Mouse (Mus musculus) CD8-positive naive resting alpha-beta T cell, adult 2 months (primary cell): ENCODE results near the gene Znfx1.
"Not testable (repeated sequence)": the region's sequence is repeated elsewhere in the genome, so short reads cannot be mapped to it uniquely, and the experiment has no call there.

ENCODE experiments used
- DNase-seq, 2 experiments: peaks; one replicate each; pipeline ENCODE4 v3.0.0; 2022; ENCODE audit warnings: low read depth in 2 of 2, low spot score in 2 of 2

Znfx1 gene

DNA sequence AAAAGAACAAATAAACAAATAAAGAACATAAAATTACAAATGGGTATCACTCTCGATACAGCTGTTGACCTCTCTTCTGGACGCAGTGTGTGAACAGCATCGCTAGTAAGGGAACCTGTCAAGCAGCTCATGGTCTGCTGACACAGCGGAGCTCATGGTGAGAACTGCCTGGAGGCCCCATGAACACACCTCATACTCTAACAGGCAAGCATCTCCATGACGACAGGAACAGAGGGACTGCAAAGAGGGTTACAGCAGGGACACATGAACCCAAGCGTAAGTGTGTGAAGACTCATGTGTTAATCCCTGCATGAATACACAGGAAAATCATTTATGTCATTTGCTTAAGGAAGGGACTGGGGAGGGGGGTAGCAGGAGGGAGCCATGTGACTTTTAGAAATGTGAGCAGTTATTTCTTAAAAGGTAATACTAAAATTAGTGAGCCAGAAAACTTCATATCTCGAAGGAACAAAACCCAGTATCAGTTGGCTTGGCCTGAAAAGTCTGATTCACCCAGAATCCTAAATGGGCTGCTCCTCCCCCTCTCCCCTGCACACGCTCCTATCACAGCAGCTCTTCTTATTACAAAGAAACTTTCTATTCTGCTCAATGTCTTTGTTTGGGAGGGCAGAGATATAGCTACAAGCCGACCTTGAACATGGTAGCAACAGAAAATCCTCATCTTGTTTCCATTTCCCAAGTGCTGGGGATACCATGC, 9.5 kb downstream of the Znfx1 start:
- DNase-seq, result no peak

DNA sequence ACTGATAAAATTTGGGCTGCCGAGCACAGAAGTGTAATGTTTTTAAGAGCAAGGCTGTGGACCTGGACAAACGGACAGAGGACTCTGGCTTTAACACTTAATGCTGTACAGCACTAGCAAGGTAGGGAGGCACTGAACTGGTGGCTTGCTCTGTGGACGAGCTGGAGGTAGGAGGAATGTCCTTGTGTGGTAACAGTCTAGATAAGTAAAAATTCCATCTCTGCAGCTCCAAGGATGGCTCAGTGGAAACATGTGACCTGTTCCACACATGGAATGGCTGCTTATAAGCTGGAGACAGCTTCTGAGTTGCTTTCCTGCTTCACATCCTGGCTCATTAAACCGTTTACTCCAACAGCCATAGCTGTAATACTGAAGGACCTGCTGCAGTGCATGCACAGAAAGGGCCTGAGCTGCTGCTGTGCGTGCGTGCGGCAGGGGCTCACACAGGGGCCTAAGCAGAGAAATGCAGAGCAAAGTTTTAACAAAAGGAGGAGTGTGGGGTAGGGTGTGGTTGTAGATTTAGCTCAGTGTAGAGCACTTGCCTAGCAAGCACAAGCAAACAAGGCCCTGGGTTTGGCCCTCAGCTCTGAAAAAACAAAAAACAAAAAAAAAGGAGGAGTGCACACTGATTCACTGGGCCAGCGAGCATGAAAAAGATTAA, 14.0 kb downstream of the Znfx1 start:
- no peak for DNase-seq

DNA sequence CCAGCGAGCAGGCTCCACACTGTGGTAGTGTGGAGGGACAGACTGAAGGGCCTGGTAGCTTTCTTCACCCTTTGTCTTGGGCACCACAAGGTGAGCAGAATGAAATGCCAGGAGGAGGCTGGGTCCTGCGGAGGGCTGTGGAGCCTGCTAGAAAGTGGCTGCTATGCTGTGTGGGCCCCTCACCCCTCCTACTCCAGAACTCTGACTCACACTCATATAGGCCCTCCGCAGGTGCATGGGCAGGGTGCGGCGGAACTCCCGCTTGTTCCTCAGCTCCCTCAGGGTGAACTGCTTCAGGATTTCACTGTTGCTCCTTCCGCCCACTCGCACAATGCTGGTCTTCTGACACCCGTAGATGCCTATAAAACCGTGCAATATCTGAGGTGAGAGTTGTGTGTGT, 14.6 kb downstream of the Znfx1 start:
- no peak for DNase-seq

DNA sequence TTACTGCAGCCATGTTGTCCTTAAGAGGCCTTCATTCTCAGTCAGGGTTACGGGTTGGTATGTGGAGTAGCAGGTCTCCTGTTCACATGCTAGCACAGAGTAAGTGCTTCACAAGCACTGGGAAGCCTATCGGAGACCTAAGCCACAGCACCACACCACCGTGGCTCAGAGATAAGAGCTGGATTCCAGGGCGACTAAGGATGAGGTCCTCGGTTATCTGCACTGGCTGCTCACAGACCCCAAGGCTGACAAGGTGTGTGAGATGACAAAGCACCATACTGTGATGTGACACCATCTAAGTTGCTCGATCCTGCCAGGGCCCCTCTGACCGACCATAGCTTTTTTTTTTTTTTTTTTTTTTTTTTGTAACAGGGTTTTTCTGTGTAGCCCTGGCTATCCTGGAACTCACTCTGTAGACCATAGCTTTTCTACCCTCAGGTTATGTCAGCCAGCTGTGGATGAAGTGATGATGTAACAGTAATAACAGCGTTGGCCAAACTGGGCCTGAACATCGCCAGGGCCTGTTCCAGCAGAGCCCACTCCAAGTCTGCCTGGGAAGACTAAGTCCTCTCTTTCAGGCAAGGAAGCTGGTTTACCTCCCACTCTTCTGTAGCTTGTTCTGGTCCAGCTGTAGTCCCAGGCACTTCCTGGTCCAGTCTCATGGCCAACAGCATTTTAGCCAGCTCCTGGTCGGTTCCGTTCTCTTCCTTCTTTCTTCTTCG, 19.3 kb downstream of the Znfx1 start:
- no peak for DNase-seq

- no peak for DNase-seq
These were observed 23.4 kb downstream of the Znfx1 start for GRCm38 (mm10) chr2:167039386-167039785.

- no peak for DNase-seq
These were observed 24.1 kb downstream of the Znfx1 start for GRCm38 (mm10) chr2:167038716-167039115.

- DNase-seq, result no peak
These were observed 24.5 kb downstream of the Znfx1 start for GRCm38 (mm10) chr2:167038297-167038696.

- no peak for DNase-seq
These were observed 25.1 kb downstream of the Znfx1 start for GRCm38 (mm10) chr2:167037710-167038109.

GRCm38 (mm10) chr2:167030507-167030906, 32.3 kb downstream of the Znfx1 start:
- DNase-seq, result no peak

- DNase-seq, result no peak
These were observed 34.3 kb downstream of the Znfx1 start for GRCm38 (mm10) chr2:167028553-167028952.

- no peak for DNase-seq
These were observed 43.4 kb downstream of the Znfx1 start for GRCm38 (mm10) chr2:167019396-167019795.

- no peak for DNase-seq
These were observed 47.5 kb downstream of the Znfx1 start for GRCm38 (mm10) chr2:167015382-167015718.

- DNase-seq, result peak; percentile 88 to 92
These were observed 48.0 kb downstream of the Znfx1 start, which contains the start of gene Ddx27 for GRCm38 (mm10) chr2:167014702-167015381. Gene Ddx27 (plus strand): TSS chr2:167015193.

DNA sequence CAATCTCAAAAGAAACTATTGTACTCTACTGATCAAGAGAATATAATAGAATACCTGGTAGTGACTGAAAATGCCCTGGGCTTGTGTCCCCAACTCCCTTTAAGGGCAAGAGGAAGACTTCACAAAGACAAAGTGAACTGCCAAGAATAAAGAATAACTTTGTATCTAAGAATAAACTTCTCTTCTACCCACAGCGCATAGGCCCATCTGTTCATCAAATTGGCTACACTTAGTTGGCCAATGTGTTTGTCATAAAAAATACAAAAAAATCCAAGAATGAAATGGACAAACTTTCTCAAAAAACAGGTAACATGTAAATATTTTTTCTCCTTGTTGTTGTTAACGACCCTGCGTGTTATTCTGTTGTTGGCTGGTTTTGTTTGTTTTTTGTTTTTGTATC, 52.3 kb downstream of the Znfx1 start:
- no peak for DNase-seq

DNA sequence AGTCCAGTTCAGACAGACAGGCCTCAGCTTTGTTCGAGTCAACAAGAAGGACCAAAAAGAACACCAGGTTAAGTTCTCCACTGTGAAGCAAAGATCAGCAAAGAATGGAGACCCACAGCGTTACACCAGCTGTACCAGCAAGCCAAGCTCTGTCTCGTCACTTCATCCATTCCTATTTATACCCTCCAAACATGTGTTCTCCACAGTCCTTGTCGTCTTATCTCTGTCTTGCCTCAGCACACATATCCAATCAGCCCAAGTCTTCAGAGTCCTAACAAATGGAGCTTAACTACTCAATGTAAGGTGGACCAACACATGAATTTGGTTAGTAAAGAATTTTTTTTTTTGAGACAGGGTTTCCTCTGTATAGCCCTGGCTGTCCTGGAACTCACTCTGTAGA, 53.3 kb downstream of the Znfx1 start:
- DNase-seq, result no peak

- not testable (repeated sequence) for DNase-seq
These were observed 55.2 kb downstream of the Znfx1 start for GRCm38 (mm10) chr2:167007565-167007964.

GRCm38 (mm10) chr2:167007001-167007491, 55.8 kb downstream of the Znfx1 start:
- DNase-seq, result no peak

- no peak for DNase-seq
These were observed 56.5 kb downstream of the Znfx1 start for GRCm38 (mm10) chr2:167006355-167006754.

DNA sequence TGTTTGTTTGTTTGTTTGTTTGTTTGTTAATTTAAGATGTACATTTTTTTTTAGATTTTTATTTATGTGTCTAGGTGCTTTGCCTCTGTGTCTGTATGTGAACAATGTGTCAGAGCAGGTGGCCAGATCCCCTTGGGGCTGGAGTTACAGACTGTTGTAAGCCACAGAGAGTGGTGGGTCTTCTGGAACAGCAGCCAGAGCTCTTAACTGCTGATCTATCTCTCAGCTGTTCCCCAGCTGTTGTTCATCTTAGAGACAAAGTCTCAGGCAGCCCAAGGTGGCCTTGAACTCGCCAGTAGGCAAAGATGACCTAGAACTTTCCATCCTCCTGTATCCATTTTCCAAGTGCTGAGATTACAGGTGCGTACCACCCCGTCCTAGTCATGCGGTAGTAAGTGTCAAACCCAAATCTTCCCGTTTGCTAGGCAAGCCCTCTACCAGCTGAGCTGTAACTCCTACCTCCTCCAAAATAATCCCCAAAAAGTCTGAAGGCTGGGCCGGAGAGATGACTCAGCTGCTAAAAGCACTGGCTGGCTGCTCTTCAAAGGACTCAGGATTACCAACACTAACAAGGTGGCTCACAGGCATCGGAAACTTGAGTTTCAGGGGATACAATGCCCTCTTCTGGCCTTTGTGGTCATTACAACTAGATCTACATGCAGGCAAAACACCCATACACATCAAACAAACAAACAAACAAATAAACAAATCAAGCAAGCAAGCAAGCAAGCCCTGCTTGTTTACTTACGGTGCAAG, 58.5 kb downstream of the Znfx1 start:
- DNase-seq, result peak; percentile 69 to 80

DNA sequence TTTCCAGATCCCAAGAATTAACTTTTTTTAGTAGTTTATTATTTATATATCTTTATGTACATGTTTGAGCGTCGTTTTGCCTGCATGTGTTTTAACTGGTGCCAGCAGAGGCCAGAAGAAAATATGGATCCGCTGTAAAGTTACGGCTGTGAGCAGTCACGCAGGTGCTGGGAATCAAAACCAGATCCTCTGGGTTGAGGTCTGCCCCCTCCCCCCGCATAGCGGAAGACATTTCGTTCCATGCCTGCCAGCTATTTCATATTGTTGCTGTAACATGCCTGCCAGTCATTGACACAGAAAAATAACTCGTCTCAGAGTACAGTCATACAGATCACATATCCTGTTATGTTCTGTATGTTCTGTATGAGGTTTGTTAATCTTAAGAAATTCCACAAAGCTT, 61.3 kb downstream of the Znfx1 start:
- no peak for DNase-seq

- no peak for DNase-seq
These were observed 66.3 kb downstream of the Znfx1 start for GRCm38 (mm10) chr2:166996533-166996894.
